Mouse (Mus musculus) liver, embryonic 14.5 days (tissue): ENCODE measurements around the gene Clec14a.

Experiments used
- CTCF ChIP-seq: IDR thresholded peaks from 2 replicates; pipeline ENCODE4 v1.5.1; 2016; ENCODE audit warnings: antibody characterized with exemption, low read depth, control low read depth
- EP300 ChIP-seq: IDR thresholded peaks from 2 replicates; pipeline ENCODE4 v1.6.1; 2016; ENCODE audit warnings: antibody characterized with exemption, low read depth

DNA sequence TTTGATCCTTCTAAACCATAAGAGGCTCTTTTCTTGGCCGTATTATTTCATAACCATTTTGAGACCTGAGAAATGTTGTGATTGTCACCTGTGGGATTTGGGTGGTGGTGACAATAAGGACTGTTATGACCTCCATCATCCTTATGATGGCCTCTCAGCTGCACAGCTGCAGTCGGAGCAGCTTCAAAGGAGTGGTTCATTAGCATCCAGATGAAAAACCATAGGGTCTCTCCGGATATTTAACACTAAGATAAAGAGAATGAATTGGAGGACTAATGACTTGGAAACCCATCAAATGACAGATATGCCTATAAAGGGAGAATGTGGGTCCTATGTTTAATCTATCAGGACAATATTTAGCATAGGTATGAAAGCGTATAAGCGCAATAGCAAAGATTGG lies 43.4 kb downstream of the Clec14a start:
- no peak for TF ChIP-seq CTCF
- no peak for TF ChIP-seq EP300
